Mouse (Mus musculus) heart, embryonic 15.5 days (tissue): ENCODE measurements around the gene Enthd1. TPM values are rescaled to one million over a fixed set of nuclear protein-coding genes. Genes with fewer than 3 reads are reported as not detected.
"Not testable (repeated sequence)": the region's sequence is repeated elsewhere in the genome, so short reads cannot be mapped to it uniquely, and the experiment has no call there.

Experiments
- ATAC-seq: fragments of 200-750 bp; cut with Nextera tagmentation; replicated peaks from 2 replicates; pipeline ENCODE4 v1.8.0; 2017; ENCODE audit warnings: low read depth, moderate TSS enrichment; ENCODE audit not compliant: insufficient number of reproducible peaks, insufficient read depth, low FRiP score
- H3K27ac ChIP-seq: fragments of 300-500 bp; sonication (generic); 2 replicates; pipeline ENCODE4 v1.5.1; 2015; ENCODE audit warnings: mild to moderate bottlenecking, inconsistent platforms
- H3K27me3 ChIP-seq: fragments of 300-500 bp; sonication (generic); 2 replicates; pipeline ENCODE4 v1.6.1; 2015; ENCODE audit warnings: inconsistent platforms
- H3K36me3 ChIP-seq: fragments of 300-500 bp; sonication (generic); 2 replicates; pipeline ENCODE4 v1.6.1; 2015; ENCODE audit warnings: mild to moderate bottlenecking, inconsistent platforms
- H3K4me1 ChIP-seq: fragments of 300-500 bp; sonication (generic); replicated peaks from 2 replicates; pipeline ENCODE4 v1.6.1; 2015; ENCODE audit warnings: inconsistent platforms
- H3K4me2 ChIP-seq: fragments of 300-500 bp; sonication (generic); 2 replicates; pipeline ENCODE4 v1.6.1; 2015; ENCODE audit warnings: inconsistent platforms, mild to moderate bottlenecking, moderate library complexity
- H3K4me3 ChIP-seq: fragments of 300-500 bp; sonication (generic); 2 replicates; pipeline ENCODE4 v1.5.1; 2015; ENCODE audit warnings: mild to moderate bottlenecking, inconsistent platforms
- H3K9ac ChIP-seq: fragments of 300-500 bp; sonication (generic); 2 replicates; pipeline ENCODE4 v1.6.1; 2015; ENCODE audit warnings: mild to moderate bottlenecking, inconsistent platforms
- H3K9me3 ChIP-seq: fragments of 300-500 bp; sonication (generic); replicated peaks from 2 replicates; pipeline ENCODE4 v1.6.1; 2016; ENCODE audit warnings: inconsistent platforms
- WGBS: fragments of 180-500 bp; shearing (Covaris S2); methylation state at CpG from one replicate; pipeline ENCODE4 v1.1.7; 2015; ENCODE audit warnings: mixed read lengths; 5-methylcytosine and 5-hydroxymethylcytosine counted together
- polyA plus RNA-seq: library from polyadenylated mRNA; unstranded; fragments of >200 nt; fragmentation: Nextera tagmentation; extraction: Ambion mirVana; gene quantifications from 2 replicates; pipeline ENCODE4 v1.2.1, GENCODE M21; 2015

The Enthd1 gene
- polyA plus RNA-seq, 1 experiment from 2014 or later, result not detected

GRCm38 (mm10) chr15:80532281-80533072, 32.5 kb downstream of the Enthd1 start:
- no peak for ATAC-seq
- Histone ChIP-seq H3K4me3 (no peak overlapping the region), H3K4me1 (no peaks in the 10 kb centered on the region), H3K36me3 (no peaks in the 10 kb centered on the region), H3K9ac (no peak overlapping the region), H3K27me3 (peaks cover 9% of the 10 kb centered on the region), H3K4me2 (no peak overlapping the region), H3K9me3 (no peaks in the 10 kb centered on the region), H3K27ac (no peak overlapping the region)
- 64% methylated on average over 8 of the region's 8 CpGs for WGBS

- no peak for ATAC-seq
- Histone ChIP-seq H3K4me3 (no peak overlapping the region), H3K4me1 (no peaks in the 10 kb centered on the region), H3K9ac (no peak overlapping the region), H3K27ac (no peak overlapping the region), H3K36me3 (no peaks in the 10 kb centered on the region), H3K4me2 (no peak overlapping the region), H3K27me3 (peaks cover 9% of the 10 kb centered on the region), H3K9me3 (no peaks in the 10 kb centered on the region)
- 68% methylated on average over 9 of the region's 9 CpGs for WGBS
Observed at GRCm38 (mm10) chr15:80531026-80531425, 33.9 kb downstream of the Enthd1 start.

- H3K27ac ChIP-seq, result no peak overlapping the region
- H3K4me2 ChIP-seq, result no peak overlapping the region
- no peak overlapping the region for H3K9ac ChIP-seq
- no peaks in the 10 kb centered on the region for H3K4me1 ChIP-seq
- WGBS, result 53% methylated on average over 20 of the region's 20 CpGs
- H3K36me3 ChIP-seq, result no peaks in the 10 kb centered on the region
- ATAC-seq, result no peak
- H3K9me3 ChIP-seq, result no peaks in the 10 kb centered on the region
- H3K4me3 ChIP-seq, result no peak overlapping the region
- peaks cover 9% of the 10 kb centered on the region for H3K27me3 ChIP-seq
Observed at GRCm38 (mm10) chr15:80529955-80530869, 34.7 kb downstream of the Enthd1 start.

GRCm38 (mm10) chr15:80521661-80522388, 43.1 kb downstream of the Enthd1 start:
- H3K27ac ChIP-seq, result no peak overlapping the region
- no peaks in the 10 kb centered on the region for H3K9me3 ChIP-seq
- no peak for ATAC-seq
- WGBS, result 26% methylated on average over 10 of the region's 10 CpGs
- no peak overlapping the region for H3K4me3 ChIP-seq
- no peaks in the 10 kb centered on the region for H3K36me3 ChIP-seq
- peaks cover 16% of the 10 kb centered on the region for H3K4me1 ChIP-seq
- H3K27me3 ChIP-seq, result no peaks in the 10 kb centered on the region
- H3K9ac ChIP-seq, result no peak overlapping the region
- H3K4me2 ChIP-seq, result no peak overlapping the region

GRCm38 (mm10) chr15:80519931-80520330, 45.0 kb downstream of the Enthd1 start:
- peaks cover 18% of the 10 kb centered on the region for H3K4me1 ChIP-seq
- H3K9me3 ChIP-seq, result no peaks in the 10 kb centered on the region
- no peak overlapping the region for H3K4me3 ChIP-seq
- no peak overlapping the region for H3K9ac ChIP-seq
- ATAC-seq, result no peak
- no peaks in the 10 kb centered on the region for H3K36me3 ChIP-seq
- H3K27me3 ChIP-seq, result no peaks in the 10 kb centered on the region
- no peak overlapping the region for H3K27ac ChIP-seq
- no peak overlapping the region for H3K4me2 ChIP-seq
- 96% methylated on average over 5 of the region's 5 CpGs for WGBS

DNA sequence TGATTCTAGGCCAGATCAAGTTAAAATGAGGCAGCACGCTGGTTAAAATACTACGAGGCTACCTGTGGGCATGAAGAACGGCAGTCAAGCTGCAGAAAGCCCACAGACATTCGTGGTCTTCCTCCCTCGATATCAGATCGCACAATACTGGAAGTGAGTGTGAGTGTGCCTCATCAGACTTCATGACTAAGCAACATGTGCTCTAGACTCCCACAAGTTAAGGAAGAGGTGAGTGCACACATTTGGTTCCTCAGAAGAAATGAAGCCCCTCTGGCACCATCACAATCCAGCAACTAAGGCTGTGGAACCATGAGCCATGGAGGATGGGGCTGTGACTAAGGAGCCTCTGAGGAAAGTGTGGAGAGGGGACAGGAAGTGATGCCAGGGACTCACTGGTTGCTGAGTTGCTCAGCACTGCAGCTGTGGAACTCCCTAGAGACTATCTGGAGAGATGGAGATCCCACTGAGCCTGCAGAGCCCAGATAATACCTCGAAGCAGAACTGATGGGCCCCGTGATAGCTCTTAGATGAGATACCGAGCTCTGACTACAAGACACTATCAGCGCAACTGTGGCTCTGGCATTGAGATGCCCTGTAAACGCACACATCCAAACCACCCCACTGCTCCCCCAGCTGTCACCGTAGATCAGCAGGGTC, 46.3 kb downstream of the Enthd1 start:
- ATAC-seq, result no peak
- 72% methylated on average over 12 of the region's 12 CpGs for WGBS
- H3K9ac ChIP-seq, result no peak overlapping the region
- H3K27me3 ChIP-seq, result no peaks in the 10 kb centered on the region
- H3K4me1 ChIP-seq, result peaks cover 18% of the 10 kb centered on the region
- H3K9me3 ChIP-seq, result no peaks in the 10 kb centered on the region
- H3K36me3 ChIP-seq, result no peaks in the 10 kb centered on the region
- H3K4me2 ChIP-seq, result peak overlapping the region; percentile 19; the same call in 1 of the 2 replicates
- no peak overlapping the region for H3K4me3 ChIP-seq
- H3K27ac ChIP-seq, result no peak overlapping the region

DNA sequence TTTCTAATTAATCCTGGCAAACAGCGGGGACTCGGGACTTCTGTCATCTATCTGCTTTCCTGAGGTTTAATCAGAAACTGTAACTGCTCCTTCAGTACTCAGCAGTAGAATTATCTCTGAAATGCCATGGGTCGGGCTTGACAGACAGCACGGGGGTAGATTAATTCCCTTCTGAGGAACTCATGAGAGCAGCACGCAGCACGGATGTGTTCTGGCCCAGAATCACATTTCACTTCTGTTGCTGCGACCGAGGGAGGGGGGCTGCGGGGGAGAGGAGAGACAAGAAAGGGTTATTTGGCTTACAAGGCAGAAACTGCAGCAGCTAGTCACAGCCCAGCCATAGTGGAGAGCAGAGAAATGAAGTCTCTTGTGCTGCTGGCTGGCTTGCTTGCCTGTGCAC, 47.0 kb downstream of the Enthd1 start:
- ATAC-seq, result no peak
- no peak overlapping the region for H3K9ac ChIP-seq

DNA sequence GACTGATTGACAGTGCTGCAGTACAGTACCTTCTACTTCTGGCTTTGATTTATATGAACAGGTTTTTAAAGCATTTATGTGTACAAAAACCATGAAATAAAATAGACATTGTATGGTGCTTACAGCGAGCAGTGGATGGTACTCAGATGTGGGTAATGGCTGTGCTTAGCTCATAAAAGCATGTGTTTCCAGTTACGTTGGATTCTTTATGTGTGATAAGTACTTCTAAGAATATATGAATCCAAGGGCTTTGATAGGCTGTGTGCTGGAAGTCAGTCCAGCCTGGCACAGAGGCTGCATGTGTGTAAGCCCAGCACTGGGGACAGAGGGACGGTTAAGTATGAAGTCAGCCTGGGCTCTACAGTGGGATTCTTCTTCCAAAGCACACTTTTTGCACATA, 48.4 kb downstream of the Enthd1 start:
- Histone ChIP-seq H3K27me3 (no peaks in the 10 kb centered on the region), H3K9ac (no peak overlapping the region), H3K4me1 (peaks cover 15% of the 10 kb centered on the region), H3K27ac (no peak overlapping the region), H3K36me3 (no peaks in the 10 kb centered on the region), H3K9me3 (no peaks in the 10 kb centered on the region), H3K4me3 (no peak overlapping the region), H3K4me2 (no peak overlapping the region)
- 54% methylated on average over 3 of the region's 3 CpGs for WGBS
- ATAC-seq, result no peak

More for the DNA sequence above, 47.0 kb downstream of the Enthd1 start:
- peak overlapping the region; percentile 19 for H3K4me2 ChIP-seq
- 19% methylated on average over 9 of the region's 9 CpGs for WGBS
- H3K27ac ChIP-seq, result no peak overlapping the region; the same call in 1 of the 2 replicates
- H3K4me3 ChIP-seq, result no peak overlapping the region
- H3K4me1 ChIP-seq, result peaks cover 18% of the 10 kb centered on the region
- H3K27me3 ChIP-seq, result no peaks in the 10 kb centered on the region
- H3K36me3 ChIP-seq, result no peaks in the 10 kb centered on the region
- H3K9me3 ChIP-seq, result no peaks in the 10 kb centered on the region

- no peaks in the 10 kb centered on the region for H3K36me3 ChIP-seq
- H3K4me3 ChIP-seq, result no peak overlapping the region
- WGBS, result 42% methylated on average over 4 of the region's 4 CpGs
- no peak overlapping the region for H3K9ac ChIP-seq
- no peak overlapping the region for H3K27ac ChIP-seq
- ATAC-seq, result no peak
- H3K4me2 ChIP-seq, result no peak overlapping the region
- H3K27me3 ChIP-seq, result no peaks in the 10 kb centered on the region
- H3K4me1 ChIP-seq, result no peaks in the 10 kb centered on the region
- no peaks in the 10 kb centered on the region for H3K9me3 ChIP-seq
Observed at GRCm38 (mm10) chr15:80505086-80505485, 59.9 kb downstream of the Enthd1 start.

GRCm38 (mm10) chr15:80503155-80503554, 61.8 kb downstream of the Enthd1 start:
- WGBS, result 93% methylated on average over 4 of the region's 4 CpGs

More at GRCm38 (mm10) chr15:80503155-80503554, 61.8 kb downstream of the Enthd1 start:
- not testable (repeated sequence) for H3K9me3 ChIP-seq, H3K9ac ChIP-seq, H3K4me1 ChIP-seq, H3K4me3 ChIP-seq, H3K27ac ChIP-seq, ATAC-seq, H3K36me3 ChIP-seq, H3K27me3 ChIP-seq, H3K4me2 ChIP-seq
